Mouse (Mus musculus) R1 (cell line): ENCODE measurements at regions not wholly inside any gene's neighbourhood (a gene's known extent, or its start where the extent isn't known, plus 50 kb on each side); places are given as distances from the start of the nearest gene placed in this dataset.
"Not testable (repeated sequence)": the region's sequence is repeated elsewhere in the genome, so short reads cannot be mapped to it uniquely, and the experiment has no call there.

Experiments used
- DNase-seq: peaks from one replicate; pipeline ENCODE4 v3.0.0-alpha.2; 2018; ENCODE audit warnings: low read depth, low spot score

GRCm38 (mm10) chr13:57053361-57053760 is 157.6 kb upstream of the Trpc7 start:
- DNase-seq: no peak

DNA sequence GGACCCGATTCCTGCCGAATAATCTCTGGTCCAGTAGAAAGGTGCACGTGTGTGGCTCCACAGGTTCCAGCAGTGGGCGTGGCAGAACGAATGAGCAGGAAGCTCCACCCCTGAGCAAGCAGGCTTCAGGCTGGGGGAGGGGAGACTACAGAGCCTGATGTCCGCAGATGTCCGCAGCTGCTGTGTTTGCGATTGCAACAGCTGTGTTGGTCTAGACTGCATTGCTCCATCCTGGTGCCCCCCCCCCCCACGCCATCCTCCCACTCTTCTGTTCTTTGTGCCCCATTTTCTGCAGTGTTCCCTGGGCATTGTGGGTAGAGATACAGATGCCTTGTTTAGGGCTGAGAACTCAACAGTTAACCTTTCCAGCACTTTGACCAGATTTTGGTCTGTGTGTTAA is 150.3 kb upstream of the Trpc7 start:
- DNase-seq: not testable (repeated sequence)

- no peak for DNase-seq
Observed at GRCm38 (mm10) chr13:57044455-57044854, 148.7 kb upstream of the Trpc7 start.

DNA sequence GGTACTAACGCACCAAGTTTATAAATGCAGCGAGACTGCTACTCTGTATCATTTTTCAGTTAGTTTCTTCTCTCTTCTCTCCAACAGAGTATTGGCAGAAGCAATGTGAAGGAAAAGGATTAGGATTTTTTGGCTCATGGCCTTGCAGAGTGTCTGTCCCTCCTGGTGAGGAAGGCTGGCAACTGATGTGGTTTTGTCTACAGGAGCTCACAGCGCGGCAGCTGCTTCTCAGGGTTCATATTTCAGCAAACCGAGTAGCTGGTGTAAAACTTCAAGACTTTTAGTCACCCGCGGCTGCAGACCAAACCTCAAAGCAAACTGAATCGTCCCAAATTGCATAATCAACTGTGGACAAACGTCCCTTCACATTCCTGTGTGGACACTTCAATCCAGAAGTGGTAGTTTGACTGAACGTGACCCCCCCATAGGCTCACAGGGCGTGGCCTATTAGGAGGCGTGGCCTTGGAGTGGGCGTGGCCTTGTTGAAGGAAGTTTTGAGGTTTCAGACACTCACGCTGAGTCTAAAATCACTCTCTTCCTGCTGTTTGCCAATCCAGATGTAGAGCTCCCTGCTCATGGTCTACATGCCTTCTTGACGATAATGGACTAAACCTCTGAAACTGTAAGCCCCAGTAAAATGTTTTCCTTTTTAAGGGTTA is 147.7 kb upstream of the Trpc7 start:
- DNase-seq: peak; percentile 45

DNA sequence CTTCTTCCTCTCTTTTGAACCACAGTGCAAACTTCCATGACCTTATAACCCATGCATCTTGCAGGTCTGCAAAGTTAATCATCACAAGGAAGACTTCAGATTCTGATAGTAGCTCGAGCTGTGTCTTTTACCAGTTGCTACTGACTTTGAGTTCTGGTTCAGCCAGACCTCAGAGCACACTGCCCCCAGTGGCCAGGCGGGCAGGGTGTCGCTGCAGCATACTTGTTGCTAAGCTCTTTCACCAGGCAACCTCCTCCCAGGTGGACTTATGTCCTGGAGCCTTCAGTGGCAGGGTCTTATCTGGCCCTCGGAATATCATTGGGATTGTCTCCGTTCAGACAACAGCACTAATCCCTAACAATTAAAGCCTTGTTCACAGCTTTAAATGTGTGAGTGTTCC is 146.7 kb upstream of the Trpc7 start:
- peak; percentile 66 for DNase-seq

- DNase-seq: peak; percentile 39
Observed at GRCm38 (mm10) chr13:57032871-57033270, 137.1 kb upstream of the Trpc7 start.

DNA sequence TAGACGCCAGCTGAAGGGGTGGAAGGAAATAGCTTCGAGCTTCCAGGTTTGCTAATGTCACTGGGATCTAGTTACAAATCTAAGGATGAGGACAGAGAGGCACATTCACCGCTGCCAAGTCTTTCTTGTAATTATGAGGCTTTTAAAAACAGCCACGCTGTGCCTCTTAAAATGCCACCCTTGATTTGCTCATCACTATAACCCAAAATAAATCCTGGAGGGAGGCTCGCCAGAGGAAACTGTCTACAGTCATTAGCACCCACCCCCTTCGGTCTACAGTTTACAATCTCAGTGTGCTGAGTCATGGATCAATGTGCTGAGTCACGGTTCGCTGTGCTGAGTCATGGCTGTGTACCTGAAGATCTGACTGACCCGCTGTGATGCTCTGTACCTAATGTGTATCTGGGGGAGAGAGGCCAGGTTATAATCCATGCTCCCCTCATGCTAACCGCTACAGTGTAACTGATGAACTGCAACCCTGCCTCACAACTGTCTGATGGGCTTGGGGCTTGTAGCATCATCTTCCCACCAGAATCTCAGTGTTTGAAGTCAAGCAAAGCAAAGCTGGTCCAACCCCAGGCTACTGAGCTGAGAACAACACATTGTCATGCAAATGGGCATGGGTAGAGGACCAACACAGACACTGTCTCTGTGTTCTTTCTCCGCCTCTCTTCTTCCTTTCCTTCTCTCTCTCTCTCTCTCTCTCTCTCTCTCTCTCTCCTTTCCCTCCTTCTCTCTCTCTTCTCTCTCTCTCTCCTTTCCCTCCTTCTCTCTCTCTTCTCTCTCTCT is 122.0 kb upstream of the Trpc7 start:
- peak; percentile 78 for DNase-seq

DNA sequence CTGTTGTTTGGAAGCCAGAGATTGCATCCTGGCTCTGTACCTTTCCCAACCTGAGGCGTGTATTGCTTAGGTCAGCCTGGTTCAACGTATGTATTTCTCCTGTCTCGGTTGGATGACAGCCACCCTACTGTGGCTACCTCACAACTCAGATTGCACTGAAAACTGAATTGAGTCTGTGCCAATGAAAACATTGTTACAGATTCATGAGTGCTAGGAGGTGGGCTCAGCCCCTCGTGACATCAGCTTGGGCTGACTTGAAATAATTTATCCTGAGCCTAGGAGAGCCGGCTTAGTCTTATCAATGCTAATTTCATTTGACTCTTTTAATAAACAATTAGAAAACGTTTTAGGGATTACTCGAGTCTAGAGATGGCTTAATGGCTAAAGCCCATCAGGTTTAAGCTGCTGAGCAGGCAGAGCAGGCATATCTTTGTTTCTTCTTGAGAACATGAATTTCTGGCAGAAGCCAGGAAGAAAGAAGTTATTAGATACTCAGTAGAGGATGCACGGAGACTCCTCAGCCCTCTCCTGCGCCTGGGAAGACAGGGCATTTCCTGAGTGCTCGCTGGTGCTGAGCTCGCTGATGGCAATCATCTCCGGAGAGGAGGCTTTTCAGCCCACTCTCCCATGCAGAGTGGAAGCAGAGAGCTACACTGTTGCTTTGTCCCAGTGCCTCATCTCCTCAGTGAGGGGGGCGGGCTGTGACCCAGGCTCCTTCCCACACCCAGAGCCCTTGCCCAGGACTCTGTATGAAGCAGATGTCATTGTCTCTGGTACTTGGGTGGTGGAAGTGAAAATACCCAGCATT is 120.9 kb upstream of the Trpc7 start:
- DNase-seq: no peak

DNA sequence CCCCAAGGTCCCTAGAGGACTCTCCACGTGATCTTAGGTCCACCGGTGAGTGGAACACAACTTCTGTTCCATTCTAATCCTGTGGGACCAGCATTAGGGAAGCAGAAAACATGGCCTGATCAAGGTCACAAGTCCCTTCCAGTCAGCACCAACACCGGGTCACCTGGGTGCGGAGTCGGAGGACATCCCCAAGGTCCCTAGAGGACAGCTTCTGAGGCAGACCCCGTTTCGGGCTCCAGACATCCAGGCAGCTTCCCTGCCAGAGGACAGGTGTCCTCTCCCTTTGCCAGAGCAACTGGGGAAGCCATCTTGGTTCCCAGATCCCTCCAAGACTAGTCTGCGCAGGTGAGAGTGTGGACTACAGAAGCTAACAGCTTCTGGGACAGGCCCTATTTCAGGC is 111.4 kb upstream of the Trpc7 start:
- not testable (repeated sequence) for DNase-seq

GRCm38 (mm10) chr13:57003565-57004132 is 107.9 kb upstream of the Trpc7 start:
- DNase-seq: no peak

DNA sequence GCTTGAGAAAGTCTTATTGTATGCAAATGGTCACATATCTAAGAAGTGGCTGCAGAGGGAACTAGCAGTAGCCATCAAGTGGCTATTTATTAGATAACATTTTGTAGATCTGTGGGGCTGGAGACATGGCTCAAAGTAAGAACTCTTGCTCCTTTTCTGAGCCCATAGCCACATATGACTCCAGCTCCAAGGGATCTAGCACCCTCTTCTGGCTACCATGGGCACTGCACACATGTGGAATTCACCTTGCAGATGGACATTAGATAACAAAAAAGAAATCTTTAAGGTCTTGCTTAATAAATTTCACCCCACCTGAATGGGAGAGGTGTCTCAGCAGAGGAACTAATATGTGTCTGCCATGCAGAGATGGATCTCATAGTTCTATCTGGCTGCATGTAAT is 96.2 kb upstream of the Trpc7 start:
- peak; percentile 49 for DNase-seq

DNA sequence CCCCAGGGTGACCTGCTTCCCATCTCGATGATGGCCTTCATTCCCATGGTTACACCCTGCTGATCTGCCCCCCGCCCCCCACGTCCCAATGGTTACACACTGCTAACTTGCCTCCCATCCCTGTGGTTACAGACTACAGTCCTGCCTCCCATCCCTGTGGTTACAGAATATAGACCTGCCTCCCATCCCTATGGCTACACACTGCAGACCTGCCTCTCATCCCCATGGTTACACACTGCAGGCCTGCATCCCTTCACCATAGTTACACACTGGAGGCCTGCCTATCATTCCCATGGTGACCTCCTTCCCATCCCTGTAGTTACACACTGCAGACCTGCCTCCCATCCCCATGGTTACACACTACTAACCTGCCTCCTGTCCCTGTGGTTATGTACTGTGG is 78.3 kb upstream of the Trpc7 start:
- no peak for DNase-seq

DNA sequence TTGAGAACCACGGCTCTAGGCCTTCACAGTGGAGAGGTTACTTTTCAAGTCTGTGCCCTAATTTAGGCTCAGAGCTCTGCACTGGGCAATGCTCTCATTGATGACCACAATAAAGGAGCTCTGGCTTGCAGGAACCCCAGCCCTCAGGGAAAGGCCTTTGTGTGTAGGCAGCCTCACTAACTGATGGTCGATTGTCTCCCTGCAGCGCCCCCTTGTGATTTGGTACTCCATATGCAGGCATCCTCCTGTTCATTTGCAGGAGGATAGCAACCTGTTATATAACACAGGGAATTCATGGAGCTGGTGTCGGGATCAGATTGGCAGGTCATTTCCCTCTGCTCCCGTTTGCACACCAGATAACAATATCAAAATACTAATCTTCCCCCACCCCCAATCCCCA is 59.6 kb upstream of the Trpc7 start:
- DNase-seq: peak; percentile 31

- DNase-seq: no peak
Observed at GRCm38 (mm10) chr13:56948086-56948485, 52.3 kb upstream of the Trpc7 start.

GRCm38 (mm10) chr13:56947266-56947665 is 51.5 kb upstream of the Trpc7 start:
- no peak for DNase-seq
